Mouse (Mus musculus) adrenal gland (tissue): ENCODE measurements at regions not wholly inside any gene's neighbourhood (a gene's known extent, or its start where the extent isn't known, plus 50 kb on each side); places are given as distances from the start of the nearest gene placed in this dataset.

Source experiments
- intact Hi-C: fragments of 180-260 bp; cut with DNase I; formaldehyde crosslinking; loops from one replicate; pipeline ENCODE4 v1.15.1; 2025

DNA sequence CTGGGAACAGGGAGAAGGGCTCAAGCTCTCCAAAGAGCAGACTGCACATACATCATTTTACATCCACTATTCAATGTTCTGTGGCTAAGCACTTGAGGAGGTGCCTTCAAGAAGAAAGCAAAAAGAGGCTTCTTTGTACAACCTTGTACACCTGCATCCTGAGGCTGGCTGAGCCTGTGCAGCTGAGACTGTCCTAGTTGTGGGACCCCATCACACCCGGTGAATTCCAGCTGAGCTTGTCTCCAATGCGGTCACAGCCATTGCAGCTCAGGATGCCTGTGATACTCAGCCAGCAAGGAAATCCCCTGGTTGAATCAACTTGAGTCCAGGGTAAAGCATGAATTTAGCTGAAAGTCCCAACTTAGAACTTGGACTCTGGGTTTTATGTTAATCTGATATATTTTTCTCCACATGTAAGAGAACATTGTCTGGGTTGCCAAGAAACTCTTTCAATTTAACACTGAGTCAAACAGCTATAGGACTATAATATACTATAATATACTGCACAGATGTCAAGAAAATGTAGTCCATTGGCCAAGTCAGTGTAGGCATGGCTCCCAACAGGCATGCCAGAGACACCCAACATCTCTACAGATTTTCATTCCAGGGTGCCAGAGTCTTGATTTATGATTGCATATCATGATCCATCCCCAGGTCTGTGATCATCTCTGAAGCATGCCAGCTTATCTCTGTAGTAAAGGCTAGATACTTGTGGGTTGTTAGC is 599.2 kb downstream of the Pard3 start:
- intact Hi-C loops, result no loop called here

DNA sequence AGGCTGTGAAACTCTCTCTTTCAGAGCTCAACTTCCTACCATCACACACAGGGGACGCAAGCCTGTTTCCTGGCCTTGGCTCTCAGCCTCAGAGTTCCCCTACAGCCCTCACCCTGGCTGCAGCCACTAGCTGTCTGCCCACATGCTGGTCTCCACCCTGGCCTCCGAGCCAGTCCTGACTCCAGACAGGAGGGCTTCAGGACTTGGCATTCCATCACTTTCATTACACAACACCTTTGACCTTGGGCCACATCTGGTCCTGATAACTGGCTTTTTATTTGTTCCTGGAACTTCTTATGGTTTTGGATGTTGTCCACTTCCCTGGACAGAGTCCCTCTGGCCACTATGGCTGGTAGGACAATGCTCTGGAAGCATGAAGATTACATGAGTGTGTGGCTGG is 602.9 kb downstream of the Pard3 start:
- intact Hi-C loops, result no loop called here

DNA sequence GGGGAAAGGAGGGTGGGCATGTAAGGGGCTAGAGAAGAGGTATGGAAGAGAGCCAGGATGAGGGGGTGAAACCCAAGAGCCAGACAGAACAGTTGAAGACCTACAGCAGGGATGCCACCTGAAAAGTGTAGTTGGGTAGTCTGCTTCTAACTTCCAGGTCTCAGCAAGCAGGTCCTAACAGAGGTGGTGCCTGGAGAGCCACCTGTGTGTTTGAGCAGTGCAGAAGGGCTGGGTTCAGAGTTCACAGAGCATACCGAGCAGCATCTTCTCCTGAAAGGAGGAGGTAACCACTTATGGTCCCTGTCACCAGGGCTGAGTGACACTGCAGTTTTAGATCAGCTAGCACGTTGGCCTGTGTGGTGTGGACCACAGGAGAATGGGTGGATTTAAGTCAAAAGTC is 605.3 kb downstream of the Pard3 start:
- intact Hi-C loops, result no loop called here

DNA sequence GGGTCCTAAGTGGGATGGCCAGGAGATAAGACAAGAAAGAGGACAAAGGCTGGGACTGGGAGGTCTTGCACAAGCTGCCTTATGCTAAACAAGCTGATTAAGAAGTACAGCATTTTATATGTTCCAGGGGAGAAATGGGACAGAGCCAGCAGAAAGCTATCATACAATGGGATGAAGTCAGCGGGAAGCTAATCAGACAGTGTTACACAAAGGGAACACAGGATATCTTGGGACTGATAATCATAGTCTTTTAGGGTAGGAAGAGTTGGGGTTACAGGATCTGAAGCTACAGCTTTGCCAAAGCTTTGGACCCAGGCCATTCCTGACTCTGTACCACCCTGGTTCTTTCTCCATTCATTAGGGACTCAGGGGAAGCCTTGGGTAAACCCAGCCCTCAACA is 610.4 kb downstream of the Pard3 start:
- intact Hi-C loops, result no loop called here

DNA sequence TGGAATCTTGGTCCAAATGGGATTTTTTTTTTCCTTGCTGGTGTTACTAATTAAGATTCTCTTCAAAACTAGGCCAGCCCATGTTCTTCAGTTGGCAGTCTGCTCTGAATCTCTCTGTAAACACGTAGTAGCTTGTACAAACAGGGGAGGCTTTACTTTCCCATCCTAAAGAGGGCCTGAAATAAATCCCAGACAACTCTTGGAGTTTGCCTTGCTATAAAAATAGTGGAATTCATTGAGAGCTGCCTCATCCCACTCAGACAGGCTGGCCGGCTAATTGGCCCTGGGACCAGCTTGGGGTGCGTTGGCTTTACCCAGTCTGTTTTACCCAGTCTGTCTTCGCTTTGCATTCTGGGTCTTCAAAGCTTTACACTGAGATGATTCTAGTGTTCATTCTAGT is 611.7 kb downstream of the Pard3 start:
- intact Hi-C loops, result no loop called here

DNA sequence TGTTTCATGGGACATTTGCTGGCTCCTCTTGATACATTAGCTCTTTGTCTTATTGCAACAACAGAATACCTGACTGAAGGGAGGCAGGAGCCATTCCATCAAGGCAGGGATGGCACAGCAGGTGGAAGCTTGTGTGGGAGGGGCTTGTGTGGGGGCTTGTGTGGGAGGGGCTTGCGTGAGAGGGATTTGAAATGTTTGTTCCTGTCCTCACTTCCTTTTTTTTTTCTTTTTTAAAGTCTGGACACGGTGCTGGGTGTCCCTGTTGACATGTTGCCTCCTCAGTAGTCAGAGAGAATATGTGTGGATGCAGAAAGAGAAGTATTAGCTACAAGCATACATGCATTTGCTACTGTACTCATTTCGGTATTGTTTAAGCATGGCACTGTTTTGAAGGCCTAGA is 616.5 kb downstream of the Pard3 start:
- intact Hi-C loops, result no loop called here

DNA sequence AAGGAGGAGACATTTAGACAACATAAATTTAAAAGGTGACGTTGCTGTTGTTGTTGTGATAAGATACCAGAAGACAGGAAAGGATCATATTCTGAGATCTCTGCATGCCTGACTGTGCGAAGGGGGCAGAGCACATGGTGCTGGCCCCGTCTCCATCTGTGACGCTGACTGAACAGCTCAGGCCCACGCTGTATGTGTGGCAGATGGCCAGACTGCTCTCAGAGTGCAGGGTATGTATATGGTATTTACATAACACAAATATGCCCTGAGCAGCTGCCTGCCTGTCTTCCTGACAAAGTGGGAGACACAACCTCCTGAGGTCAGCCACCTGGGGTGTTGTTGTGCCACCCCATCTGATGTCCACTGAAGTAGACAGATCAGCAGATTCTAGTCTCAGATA is 620.5 kb downstream of the Pard3 start:
- intact Hi-C loops, result no loop called here

DNA sequence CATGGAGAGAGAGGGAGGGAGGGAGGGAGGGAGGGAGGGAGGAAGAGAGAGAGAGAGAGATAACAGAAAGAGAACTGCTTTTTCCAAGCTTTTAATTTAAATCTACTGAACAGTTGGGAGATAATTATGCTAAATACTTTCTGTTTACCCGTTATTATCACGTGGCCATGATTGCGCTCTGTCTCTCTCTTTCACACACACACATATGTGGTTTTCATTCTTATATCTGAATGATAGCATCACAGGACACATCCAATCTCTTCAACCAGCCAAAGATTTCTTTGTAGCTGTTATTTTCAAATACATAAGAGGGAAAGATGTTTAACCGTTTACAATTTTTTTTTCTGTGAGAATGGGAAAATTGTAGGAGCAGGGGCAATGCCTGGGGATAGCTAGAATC is 627.1 kb downstream of the Pard3 start:
- intact Hi-C loops, result no loop called here

DNA sequence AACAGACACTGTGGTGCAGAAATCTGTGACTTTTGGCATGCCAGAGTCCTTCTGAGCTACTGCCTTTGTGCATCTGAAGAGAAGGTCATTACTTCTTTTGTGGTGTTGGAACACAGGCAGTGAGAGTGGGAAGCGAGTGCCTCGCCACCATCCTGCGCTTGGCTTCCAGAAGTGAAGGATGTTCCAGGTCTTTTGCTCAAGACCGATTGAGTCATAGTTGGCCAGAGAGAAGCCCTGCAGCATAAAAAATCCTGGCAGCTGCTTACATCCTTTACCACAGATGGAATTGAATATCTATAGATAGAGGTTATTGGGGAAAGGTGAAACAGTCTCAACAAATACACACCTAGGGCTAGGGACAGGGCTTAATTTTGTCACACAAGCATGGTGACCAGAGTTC is 634.7 kb downstream of the Pard3 start:
- intact Hi-C loops, result no loop called here

DNA sequence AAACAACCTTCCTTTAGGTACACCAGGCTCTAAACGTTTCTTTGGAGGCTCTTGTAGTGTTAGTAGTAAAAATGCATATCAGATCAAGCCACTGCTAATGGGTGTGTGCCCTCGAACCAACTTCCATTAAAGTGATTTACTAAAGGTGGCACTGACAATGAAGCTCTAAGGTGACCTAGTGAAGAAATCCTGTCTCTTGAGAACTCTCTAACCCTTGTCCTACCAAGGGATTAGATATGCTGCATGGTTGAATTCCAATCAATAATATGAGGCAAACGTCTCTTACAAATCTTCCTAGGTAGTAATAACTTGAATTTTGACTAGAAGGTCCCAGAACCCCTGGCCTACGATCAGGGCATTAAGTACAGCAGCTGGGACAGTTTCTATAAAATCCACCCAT is 640.7 kb downstream of the Pard3 start:
- intact Hi-C loops, result no loop called here

DNA sequence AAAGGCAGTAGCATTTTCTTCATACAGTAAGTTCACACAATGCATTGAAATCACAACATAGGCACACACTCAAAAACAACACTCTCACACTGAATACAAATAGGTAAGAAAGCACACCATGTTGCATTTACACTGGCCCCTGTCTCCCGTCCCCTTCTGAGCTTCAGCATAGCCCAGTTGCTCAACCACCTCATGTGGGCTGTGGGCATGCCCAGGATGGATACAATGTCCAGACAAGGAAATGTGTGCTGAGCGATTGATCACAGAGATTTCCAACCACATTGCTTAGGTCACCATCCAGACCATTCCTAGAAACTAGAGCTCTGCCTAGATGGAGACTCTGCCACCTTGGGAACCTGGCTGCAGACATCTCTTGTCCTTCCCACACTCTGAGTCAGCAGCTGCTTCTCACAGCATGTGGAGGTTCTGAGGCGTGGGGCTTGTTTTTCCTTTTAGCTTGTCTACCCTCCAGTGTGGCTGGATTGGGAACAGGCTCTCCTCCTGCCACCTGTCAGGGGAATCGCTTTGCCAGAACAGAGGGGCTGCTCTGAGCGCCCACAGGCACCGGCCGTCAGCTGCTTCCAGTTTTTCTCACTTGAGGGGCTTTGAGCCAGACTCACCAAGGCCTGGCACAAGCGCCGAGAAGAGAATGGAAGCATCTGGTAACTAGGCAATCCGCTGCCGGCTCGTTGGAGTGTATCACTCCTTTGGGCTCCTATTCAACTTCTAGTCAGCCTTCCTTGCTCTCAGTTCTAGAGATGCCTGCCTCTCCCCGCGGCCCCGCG is 642.5 kb downstream of the Pard3 start:
- intact Hi-C loops, result no loop called here

DNA sequence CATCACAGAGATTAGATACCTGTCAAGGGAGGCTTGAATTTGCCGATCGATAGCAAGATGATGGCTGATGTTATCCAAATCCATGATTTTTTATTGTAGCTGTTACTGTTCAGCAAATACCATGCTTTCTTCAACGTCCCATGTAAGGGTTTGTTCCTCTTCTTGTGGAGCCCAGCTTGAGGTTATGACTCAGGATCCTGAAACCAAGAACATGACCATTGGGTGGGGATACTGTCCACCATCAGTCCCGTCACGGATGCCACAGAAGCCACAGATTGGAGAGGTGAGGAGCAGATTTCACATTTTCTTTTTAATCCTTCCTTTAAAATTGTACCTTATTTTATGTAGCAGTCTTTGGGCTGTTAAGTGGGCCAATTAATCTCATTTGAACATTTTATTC is 645.7 kb downstream of the Pard3 start:
- intact Hi-C loops, result no loop called here

DNA sequence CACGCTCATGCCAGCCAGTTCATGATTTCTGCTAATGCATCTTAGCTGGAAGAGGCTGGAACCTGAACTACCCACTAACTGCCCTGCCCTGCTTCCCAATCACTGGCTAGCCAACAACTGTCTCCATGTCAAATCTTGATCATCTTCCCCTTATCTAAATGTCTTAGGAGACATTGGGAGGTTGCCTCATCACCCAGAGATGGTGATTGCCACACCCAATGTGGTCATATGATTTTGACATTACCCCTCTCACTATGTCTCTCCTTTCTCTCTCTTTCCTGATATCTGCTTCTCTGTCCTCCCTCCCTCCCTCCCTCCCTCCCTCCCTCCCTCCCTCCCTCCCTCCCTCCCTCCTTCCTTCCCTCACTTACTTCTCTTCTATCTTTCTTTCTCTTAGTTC is 643.3 kb upstream of the Nrp1 start:
- intact Hi-C loops, result no loop called here

DNA sequence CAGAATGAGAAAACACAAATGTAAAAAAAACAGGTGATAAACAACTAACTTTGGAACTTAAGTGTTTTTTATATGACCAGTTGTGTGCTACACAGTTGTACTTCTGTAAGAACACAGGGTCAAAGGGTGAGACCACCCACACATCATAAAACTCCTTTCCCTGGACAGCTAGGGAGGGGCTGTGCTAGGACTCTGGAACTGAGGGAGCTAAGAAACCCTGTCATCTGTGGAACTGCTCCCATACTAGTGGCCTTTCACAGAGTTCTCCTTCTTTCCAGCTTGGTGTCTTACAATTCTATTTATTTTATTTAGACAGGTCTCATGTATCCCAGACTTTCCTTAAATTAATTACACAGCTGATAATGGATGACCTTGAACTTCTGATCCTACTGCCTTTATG is 640.4 kb upstream of the Nrp1 start:
- intact Hi-C loops, result no loop called here

DNA sequence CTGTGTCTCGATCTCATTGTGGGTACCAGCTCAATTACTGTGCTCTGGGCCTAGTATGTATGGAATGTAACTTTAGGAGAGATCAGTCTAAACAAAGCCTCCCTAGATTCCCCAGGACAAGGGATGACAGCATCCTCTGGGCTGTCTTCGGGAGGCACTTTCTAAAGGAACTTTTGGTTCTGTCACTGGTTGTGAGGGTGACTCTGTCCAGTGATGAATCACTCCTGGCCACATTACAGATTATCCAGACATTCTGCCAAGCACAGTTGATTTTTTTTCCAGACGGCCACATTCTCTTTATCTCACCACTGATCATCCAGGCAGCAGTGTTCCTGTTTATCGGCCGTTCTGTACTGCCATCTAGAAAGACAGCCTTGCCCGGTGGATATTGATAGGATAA is 638.5 kb upstream of the Nrp1 start:
- intact Hi-C loops, result no loop called here

DNA sequence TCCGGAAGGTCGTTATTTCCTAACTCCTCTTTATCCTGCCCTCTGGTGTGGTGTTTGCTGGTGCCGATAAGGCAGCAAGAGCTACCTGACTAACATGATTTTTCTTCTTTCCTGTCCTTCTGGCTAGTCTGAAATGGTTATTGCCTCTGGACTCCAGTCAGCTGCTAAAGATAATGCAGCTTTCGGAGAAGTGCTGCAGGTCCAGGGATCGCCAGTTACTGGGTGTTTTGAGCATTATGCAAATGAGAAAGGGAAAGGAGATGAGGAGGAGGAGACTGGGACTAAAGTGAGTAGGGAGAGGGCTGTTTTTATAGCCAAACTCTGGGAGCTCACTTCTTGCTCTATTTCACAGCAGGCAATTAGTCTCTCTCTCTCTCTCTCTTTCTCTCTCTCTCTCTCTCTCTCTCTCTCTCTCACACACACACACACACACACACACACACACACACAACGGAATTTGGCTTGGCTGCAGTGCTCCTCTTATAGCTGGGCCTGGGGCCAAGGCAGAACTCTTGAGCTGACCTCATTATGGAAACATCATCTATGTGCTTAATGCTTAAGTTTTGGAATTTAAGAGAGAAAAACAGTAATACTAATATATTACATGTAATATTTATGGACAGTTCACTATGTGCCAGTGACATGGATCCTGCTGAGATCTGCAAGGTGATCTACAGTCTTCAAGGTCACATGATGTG is 637.7 kb upstream of the Nrp1 start:
- intact Hi-C loops, result no loop called here

DNA sequence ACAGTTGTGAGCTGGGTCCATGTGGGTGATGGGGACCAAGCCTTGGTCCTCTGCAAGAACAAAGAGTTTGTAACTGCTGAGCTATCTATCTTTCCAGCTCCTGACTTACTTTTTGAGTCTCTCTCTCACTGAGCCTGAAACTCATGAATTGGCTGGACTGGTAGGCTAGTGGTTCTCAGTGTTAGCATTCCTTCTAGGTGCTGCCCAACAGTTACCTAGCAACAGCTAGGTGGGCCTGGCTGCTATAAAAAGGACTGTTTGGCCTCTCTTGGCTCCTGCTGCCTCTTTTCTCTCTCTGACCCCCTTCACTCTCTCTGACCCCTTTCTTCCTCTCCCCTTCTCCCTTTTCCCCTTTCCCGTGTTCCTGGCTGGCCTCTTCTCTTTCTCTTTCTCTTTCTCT is 636.8 kb upstream of the Nrp1 start:
- intact Hi-C loops, result no loop called here

DNA sequence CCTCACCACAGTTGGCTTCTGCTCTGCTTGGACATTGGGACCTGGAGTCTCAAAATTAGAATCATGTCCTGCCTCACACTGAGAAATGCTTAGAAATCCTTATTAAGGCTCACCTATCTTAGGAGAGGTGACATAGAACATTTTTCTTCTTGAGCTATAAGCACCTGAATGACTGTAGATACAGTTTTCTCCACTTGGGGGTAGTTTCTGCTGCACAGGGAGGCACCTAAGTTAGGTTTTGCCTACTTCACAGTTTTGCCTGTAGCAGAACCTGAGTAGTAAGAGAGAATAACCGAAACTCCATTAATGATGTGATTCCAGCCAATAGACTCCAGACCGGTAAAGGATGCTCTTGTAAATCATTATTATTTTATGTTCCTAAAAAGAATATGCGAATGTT is 624.3 kb upstream of the Nrp1 start:
- intact Hi-C loops, result no loop called here

DNA sequence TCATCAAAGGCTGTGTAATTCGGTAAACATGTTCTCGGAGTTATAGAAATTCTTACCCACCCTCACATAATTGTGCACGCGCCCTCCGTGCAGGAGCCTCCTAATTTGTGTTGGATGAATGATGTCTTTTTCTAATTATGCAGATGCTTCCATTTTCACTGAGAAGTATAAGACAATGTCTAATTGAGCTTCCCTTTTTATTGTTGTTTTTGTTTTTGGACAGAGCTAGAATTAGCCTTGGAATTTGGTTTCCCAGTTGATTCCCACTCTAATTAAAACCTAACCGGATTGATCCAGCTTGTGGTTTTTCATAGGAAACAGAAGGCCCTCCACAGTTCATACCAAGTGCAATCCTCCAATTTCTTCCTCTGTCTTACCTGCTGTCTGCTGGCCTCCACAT is 616.2 kb upstream of the Nrp1 start:
- intact Hi-C loops, result loop anchor here (10.0 kb wide), 2 partner anchors 533 to 753 kb away; no protein-coding TSS in a partner anchor

DNA sequence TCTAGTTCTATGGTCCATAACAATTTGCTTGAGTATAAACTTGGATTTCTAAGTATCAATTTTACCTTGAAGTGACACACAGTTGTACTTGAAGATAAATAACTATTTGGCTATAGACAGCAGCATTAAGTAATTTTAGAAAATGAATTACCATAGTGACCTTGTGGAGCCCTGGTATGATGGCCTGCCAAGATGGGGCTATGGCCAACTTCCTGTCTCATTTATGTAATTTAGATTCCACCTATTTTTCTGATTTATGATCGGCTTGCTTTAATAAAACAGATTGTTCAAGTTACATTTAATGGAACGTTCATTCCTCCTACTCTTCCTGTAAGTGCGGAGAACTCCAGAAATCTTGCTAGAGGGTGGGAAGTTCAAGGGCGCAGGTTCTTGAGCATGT is 613.2 kb upstream of the Nrp1 start:
- intact Hi-C loops, result loop anchor here (10.0 kb wide), 2 partner anchors 530 to 750 kb away; no protein-coding TSS in a partner anchor

DNA sequence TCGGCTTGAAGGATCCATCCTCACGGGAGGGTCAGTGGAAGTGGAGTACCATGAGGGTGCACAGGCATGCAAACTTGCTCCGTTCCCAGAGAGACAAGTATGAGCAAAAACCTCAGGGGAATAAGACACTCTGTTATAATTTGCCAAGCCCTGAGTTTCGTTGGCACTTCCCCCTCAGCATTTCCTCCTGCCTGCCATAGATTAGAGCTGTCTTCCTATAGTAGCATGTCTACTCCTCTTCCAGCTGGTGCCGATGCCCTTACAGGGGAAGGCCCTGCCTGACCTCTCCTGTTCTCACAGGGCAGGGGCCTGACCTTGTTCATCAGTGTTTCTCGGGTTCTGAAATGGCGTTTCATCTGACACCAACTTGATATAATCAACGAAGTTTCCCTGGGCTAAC is 611.9 kb upstream of the Nrp1 start:
- intact Hi-C loops, result loop anchor here (10.0 kb wide), 2 partner anchors 528 to 748 kb away; no protein-coding TSS in a partner anchor

DNA sequence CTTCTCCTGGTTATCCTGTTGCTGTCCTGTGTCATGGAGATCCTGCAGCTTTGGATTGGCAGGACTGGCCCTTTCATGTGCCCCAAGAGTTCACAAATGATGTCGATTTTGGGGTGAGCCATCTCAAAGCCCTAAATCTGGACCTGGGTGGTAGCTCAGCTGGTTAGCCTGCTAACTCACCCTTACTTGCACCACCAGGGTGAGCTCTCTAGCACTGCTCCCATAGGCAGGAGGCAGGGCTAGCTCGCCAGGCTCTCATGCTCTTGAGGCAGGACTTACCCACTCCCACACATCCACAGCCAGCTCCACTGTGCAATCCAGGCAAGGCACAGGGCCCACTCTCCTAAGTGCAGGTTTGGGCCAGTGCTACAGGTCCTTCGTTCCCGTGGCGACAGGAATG is 605.5 kb upstream of the Nrp1 start:
- intact Hi-C loops, result loop anchor here (10.0 kb wide), 1 partner anchor 602 kb away; the partner anchor contains the start of gene Nrp1
